Mouse (Mus musculus) spleen, adult 2 months (tissue): ENCODE measurements around the gene Sbno2. TPM values are rescaled to one million over a fixed set of nuclear protein-coding genes. Genes with fewer than 3 reads are reported as not detected.
"Not testable (repeated sequence)": the region's sequence is repeated elsewhere in the genome, so short reads cannot be mapped to it uniquely, and the experiment has no call there.

ENCODE experiments used
- DNase-seq, 2 experiments: peaks; one replicate each; pipeline versions ENCODE4 v3.0.0 to v3.0.0-alpha.2; 2012 to 2021; ENCODE audit warnings: low spot score in 2 of 2, low read depth in 1 of 2
- H3K27ac ChIP-seq: fragments of 200-500 bp; 2 replicates; pipeline ENCODE4 v1.5.1; 2012; ENCODE audit warnings: low read length, inconsistent platforms; ENCODE audit not compliant: insufficient read depth
- H3K27me3 ChIP-seq: fragments of 200-500 bp; 2 replicates; pipeline ENCODE4 v1.6.1; 2012; ENCODE audit warnings: mild to moderate bottlenecking, moderate library complexity, low read length, inconsistent platforms; ENCODE audit not compliant: control insufficient read depth, insufficient read depth
- H3K36me3 ChIP-seq: fragments of 200-500 bp; 2 replicates; pipeline ENCODE4 v1.6.1; 2012; ENCODE audit warnings: mild to moderate bottlenecking, low read length, inconsistent platforms; ENCODE audit not compliant: control insufficient read depth, insufficient read depth
- H3K4me1 ChIP-seq: fragments of 200-500 bp; 2 replicates; pipeline ENCODE4 v1.6.1; 2011; ENCODE audit warnings: inconsistent platforms; ENCODE audit not compliant: control insufficient read depth, insufficient read depth, insufficient read length
- H3K4me3 ChIP-seq: fragments of 200-500 bp; 2 replicates; pipeline ENCODE4 v1.5.1; 2011; ENCODE audit warnings: mild to moderate bottlenecking, inconsistent platforms; ENCODE audit not compliant: insufficient read depth, insufficient read length; ENCODE audit errors: extremely low read depth
- CTCF ChIP-seq: fragments of 200-500 bp; IDR thresholded peaks from 2 replicates; pipeline ENCODE4 v1.5.1; 2011; ENCODE audit warnings: mild to moderate bottlenecking, inconsistent platforms; ENCODE audit not compliant: insufficient read depth, insufficient read length, insufficient replicate concordance; ENCODE audit errors: extremely low read depth
- POLR2A ChIP-seq: fragments of 200-500 bp; IDR thresholded peaks from 2 replicates; pipeline ENCODE4 v1.6.1; 2011; ENCODE audit warnings: low read depth, low read length, inconsistent platforms
- WGBS: fragments of 180-500 bp; shearing (Covaris S2); methylation state at CpG from one replicate; pipeline ENCODE4 v1.1.7; 2018; 5-methylcytosine and 5-hydroxymethylcytosine counted together
- polyA plus RNA-seq: library from polyadenylated mRNA; depleted of rRNA; stranded (reverse); fragments of >200 nt; gene quantifications from 2 replicates; pipeline ENCODE4 v1.2.3, GENCODE M21; 2012

Gene Sbno2
- polyA plus RNA-seq, 1 experiment: 95.0 TPM

DNA sequence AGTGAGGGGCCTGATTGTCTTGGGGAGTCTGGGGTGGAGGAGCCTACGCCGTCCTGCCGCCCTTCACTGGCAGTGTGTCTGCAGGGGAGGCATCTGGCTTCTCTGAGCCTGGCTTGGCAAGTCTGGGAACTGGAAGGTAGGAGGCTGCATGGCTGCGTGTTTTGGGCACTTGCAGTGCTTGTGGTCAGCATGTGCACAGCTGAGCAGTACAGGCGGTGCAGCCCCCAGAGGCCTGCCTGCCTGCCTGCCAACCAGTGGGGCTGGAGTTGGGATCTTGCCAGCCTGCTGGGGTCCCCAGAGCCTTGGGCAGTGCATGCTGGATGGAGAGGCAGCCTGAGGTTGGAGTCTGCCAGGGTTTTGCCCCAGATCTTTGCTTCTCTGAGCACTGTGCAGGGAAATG lies 42.3 kb downstream of the Sbno2 start:
- Histone ChIP-seq H3K36me3 (peaks cover 79% of the 10 kb centered on the region), H3K4me3 (no peak overlapping the region), H3K27me3 (no peaks in the 10 kb centered on the region), H3K4me1 (no peaks in the 10 kb centered on the region), H3K27ac (no peak overlapping the region)
- 96% methylated on average over 5 of the region's 5 CpGs for WGBS
- TF ChIP-seq POLR2A (no peak), CTCF (no peak)
- DNase-seq: no peak

DNA sequence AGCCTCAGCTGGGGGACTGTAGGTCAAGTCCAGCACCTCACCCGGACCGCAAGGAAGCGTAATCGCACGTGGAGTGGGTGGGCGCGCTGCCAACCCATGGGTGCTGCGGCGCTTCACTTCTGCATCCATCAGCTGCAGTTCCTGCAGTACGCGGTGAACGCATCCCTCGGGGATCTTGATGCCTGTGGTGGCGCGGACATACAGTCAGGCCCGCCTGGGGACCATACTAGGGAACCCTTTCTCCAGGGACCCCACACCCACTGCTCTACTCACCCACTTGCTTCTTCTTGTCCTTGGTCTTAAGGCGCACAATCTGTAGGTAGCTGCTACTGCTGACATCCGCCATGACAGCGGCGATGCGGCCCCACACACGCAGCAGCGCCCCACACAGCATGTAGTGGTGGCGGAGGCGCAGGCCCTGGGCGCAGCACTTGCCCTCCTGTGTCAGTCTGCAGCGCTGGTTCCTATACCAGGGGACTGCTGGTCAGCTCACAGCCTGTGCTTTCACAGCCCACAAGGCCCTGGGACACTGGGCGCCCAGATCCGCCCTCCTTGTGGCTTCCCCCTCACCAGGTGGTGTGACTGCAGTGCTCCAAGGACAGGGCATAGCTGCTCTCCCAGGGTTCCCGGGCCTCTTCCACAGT lies 47.6 kb downstream of the Sbno2 start:
- H3K4me1 ChIP-seq: peaks cover 2% of the 10 kb centered on the region; the same call in 1 of the 2 replicates
- TF ChIP-seq CTCF: no peak
- no peak for TF ChIP-seq POLR2A
- WGBS: 90% methylated on average over 30 of the region's 30 CpGs
- H3K27ac ChIP-seq: no peak overlapping the region
- DNase-seq: no peak
- H3K27me3 ChIP-seq: no peaks in the 10 kb centered on the region
- H3K4me3 ChIP-seq: no peak overlapping the region
- peaks cover 63% of the 10 kb centered on the region for H3K36me3 ChIP-seq

DNA sequence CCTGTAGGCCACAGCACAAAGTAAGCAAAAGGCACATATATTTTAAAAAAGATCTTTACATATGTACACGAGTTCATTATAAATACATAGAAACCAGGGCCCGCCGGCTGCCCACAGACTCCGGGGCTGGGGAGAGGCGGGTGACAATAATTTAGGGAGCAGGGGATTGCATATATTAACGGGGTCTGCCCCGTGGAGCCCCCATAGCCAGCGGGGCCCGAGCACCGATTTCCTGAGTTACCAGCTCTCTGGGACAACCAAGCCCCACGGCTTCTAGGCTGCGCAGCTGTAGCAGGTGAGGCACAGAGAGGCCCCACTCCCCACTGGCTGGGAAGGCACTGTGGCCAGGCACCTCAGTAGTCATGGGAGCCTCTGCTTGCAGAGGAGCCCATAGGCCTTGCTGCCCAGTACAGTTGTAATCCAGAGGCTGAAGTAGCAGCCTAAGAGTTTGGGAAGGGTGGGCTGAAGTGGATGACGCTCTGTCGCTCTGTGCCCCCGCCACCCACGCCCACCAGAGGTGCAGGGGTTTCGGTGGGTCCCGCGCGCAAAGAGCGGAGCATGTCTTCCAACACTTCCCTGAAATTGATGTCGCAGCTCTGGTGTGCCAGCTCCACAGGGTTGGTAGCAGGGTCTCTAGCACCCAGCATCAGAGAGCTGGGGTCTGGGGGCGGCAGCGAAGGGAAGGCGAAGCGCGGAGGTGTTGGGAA lies 48.2 kb downstream of the Sbno2 start:
- H3K27ac ChIP-seq: no peak overlapping the region
- DNase-seq: no peak

DNA sequence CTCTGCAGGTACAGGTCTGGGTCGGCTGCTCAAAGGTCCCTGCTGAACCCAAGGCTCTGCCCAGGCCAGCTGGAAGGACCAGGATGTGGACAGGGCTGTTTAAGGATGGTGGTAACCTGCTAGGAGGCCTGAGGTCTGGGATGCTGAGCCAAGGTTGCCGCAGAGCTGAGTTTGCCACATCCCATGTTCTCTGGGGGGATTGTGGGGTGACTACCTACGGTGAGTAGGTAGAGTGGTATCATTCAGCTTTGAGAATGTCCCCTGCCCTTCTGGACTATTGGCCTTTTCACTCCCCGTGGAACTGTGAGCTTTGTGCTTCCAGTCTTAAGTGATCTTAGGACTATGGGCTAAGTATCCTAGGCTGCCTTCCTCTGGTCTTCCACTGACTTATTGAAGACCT lies 48.9 kb downstream of the Sbno2 start:
- no peak for TF ChIP-seq POLR2A
- TF ChIP-seq CTCF: no peak
- WGBS: 95% methylated on average over 4 of the region's 4 CpGs
- no peak for DNase-seq
- H3K4me3 ChIP-seq: no peak overlapping the region
- H3K27ac ChIP-seq: no peak overlapping the region
- H3K36me3 ChIP-seq: peaks cover 52% of the 10 kb centered on the region
- peaks cover 14% of the 10 kb centered on the region; the same call in 1 of the 2 replicates for H3K4me1 ChIP-seq
- H3K27me3 ChIP-seq: no peaks in the 10 kb centered on the region

More for the DNA sequence above, 48.2 kb downstream of the Sbno2 start:
- Histone ChIP-seq H3K27me3 (no peaks in the 10 kb centered on the region), H3K4me1 (peaks cover 9% of the 10 kb centered on the region; the same call in 1 of the 2 replicates), H3K4me3 (no peak overlapping the region), H3K36me3 (peaks cover 56% of the 10 kb centered on the region)
- 94% methylated on average over 27 of the region's 27 CpGs for WGBS
- TF ChIP-seq POLR2A: no peak
- no peak for TF ChIP-seq CTCF

DNA sequence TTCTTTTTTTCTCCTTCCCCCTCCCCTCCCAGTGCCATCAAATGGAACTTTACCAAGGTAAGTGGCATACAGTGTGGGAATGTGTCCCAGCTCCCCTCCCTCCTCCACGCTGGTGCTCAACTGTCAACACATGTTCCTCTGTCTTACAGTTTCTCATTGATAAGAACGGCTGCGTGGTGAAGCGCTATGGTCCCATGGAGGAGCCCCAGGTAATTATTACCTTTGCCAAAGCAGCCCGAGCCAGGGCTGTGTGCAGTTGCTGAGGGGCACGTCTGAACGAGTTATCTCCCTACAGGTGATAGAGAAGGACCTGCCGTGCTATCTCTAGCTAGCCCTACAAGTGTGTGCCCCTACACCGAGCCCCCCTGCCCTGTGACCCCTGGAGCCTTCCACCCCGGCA lies 49.5 kb downstream of the Sbno2 start:
- 80% methylated on average over 9 of the region's 10 CpGs for WGBS
- peaks cover 46% of the 10 kb centered on the region for H3K36me3 ChIP-seq
- H3K27me3 ChIP-seq: no peaks in the 10 kb centered on the region
- no peak overlapping the region for H3K4me3 ChIP-seq
- no peak overlapping the region for H3K27ac ChIP-seq
- no peak for TF ChIP-seq POLR2A
- DNase-seq: no peak
- peaks cover 17% of the 10 kb centered on the region; the same call in 1 of the 2 replicates for H3K4me1 ChIP-seq

DNA sequence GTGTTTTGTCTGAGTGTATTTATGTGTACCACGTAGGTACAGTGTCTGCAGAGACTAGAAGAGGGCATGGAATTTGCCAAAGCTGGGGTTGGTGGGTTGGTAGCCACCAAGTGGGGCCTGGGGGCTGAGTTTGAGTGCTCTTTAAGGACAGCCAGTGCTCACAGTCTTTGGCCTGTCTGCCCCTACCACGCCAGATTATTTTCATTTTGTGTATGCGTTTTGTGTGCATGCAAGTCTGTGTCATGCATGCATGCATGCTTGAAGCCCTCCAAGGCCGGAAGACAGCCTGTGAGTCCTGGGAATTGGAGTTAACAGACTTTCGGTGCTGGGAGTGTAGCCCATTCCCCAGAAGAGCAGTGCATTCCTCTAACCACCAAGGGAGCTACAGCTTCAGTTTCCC lies 50.0 kb downstream of the Sbno2 start:
- DNase-seq: no peak
- Histone ChIP-seq H3K36me3 (peaks cover 42% of the 10 kb centered on the region), H3K27ac (no peak overlapping the region), H3K4me1 (peaks cover 21% of the 10 kb centered on the region; the same call in 1 of the 2 replicates), H3K4me3 (no peak overlapping the region), H3K27me3 (no peaks in the 10 kb centered on the region)
- 79% methylated on average over 5 of the region's 5 CpGs for WGBS
- TF ChIP-seq CTCF (no peak), POLR2A (no peak)

DNA sequence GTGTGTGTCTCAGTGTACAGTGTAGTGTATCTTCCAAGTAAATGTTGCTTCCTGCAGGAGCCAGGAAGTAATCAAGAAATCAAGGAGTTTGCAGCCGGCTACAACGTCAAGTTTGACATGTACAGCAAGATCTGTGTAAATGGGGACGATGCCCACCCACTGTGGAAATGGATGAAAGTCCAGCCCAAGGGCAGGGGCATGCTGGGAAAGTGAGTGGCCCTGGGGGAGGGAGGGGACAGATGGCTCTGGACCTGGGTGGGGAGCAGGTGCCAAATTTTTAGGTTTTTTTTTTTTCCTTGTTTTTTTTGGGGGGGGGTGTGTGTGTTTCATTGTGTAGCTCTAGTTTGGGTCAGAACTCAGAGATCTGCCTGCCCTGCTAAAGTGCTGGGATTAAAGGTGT lies 50.5 kb downstream of the Sbno2 start:
- H3K4me1 ChIP-seq: peaks cover 26% of the 10 kb centered on the region; the same call in 1 of the 2 replicates
- not testable (repeated sequence) for DNase-seq
- WGBS: 21% methylated on average over 3 of the region's 3 CpGs

More for the DNA sequence above, 50.5 kb downstream of the Sbno2 start:
- peak overlapping the region; percentile 79; the same call in 1 of the 2 replicates for H3K4me3 ChIP-seq
- not testable (repeated sequence) for H3K27me3 ChIP-seq, H3K27ac ChIP-seq
- H3K36me3 ChIP-seq: peaks cover 37% of the 10 kb centered on the region
